In the genomic region with DNA sequence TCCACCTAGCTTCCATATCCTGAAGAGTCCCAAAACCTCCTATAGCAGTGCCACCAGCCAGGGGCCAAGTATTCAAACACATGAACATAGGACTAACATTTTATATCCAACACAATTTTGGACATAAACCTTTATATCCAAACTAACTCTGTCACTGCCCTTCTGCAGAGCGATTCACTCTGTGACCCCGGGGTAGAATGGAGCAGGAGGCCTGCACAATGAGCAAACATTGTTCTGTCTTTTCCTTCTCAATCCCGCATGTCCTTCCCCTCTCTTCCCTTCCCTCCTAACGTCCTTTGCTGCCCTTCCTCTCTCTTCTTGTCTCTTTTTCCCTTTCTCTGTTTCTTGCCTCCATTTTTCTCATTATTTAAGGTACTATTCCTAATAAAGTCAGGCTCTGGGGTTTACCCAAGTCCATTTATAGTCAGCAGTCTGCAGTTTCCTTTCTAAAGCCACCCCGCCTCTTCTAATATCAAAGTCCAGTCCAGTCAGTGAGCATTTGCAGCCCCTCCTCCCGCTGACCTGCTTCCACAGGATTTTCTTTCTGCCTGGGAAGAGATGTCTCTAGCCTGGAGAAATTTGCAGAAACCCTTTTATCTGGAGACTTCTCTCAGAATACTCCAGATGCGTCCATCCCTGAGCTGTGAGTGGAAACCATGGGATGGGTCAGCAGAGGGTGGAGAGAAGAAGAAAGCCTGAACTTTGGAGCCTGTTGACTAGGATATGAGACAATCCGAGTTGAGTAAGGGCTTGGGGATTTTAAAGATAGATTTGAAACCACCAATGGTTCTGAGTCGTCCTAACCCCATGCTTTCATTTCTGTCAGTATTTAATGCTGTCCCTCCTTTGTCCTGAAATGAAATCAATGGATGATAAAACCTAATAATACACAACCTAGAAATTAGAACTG, we compare ENCODE assay signal across 19 mouse cellular contexts. TPM values are rescaled to one million over a fixed set of nuclear protein-coding genes. Genes with fewer than 3 reads are reported as not detected.
DNase-seq lines count a peak whose midpoint lies in the region; ATAC-seq and TF ChIP-seq lines count a peak whose summit lies in the region.
"Had no signal": no experiment of that assay in that cellular context is flagged by ENCODE, and none has a peak within 500 bp of the region (broad histone marks: within the 10 kb centered on the region; RNA-seq: fewer than 3 reads in every experiment).

TSS of gene Agxt2 (plus strand) at position 494 of the 910 bp plus-strand sequence.

- ATAC-seq in intestine, postnatal 0 days = peak; percentile 79
- ATAC-seq in kidney, embryonic 15.5 days (replicated peaks; ENCODE audit: low FRiP score) = no peak
- ATAC-seq in stomach, embryonic 14.5 days (ENCODE audit: insufficient number of reproducible peaks, insufficient read depth, low FRiP score, low read depth) = peak; percentile 67; the same call in 1 of the 2 replicates
- no peak for ATAC-seq in forebrain, embryonic 16.5 days
- ATAC-seq: midbrain, embryonic 13.5 days had no signal

- no peak within 1 kb of the TSS for H3K9ac ChIP-seq in intestine, postnatal 0 days (ENCODE audit: low read depth, low read length)
- no peak within 1 kb of the TSS for H3K9ac ChIP-seq in kidney, embryonic 15.5 days
- no peak within 1 kb of the TSS for H3K9ac ChIP-seq in stomach, embryonic 14.5 days (replicated peaks; ENCODE audit: low read depth, low read length)
- H3K9ac ChIP-seq in forebrain, embryonic 16.5 days (replicated peaks; ENCODE audit: low read depth, low read length) = no peak within 1 kb of the TSS
- H3K9ac ChIP-seq: embryonic facial prominence, embryonic 15.5 days; forebrain, embryonic 12.5 days; heart, embryonic 15.5 days; hindbrain, embryonic 14.5 days; midbrain, embryonic 13.5 days had no signal

- WGBS in intestine, postnatal 0 days = 45% methylated on average over 9 of the region's 9 CpGs
- WGBS in kidney, embryonic 15.5 days = 79% methylated on average over 9 of the region's 9 CpGs
- 77% methylated on average over 9 of the region's 9 CpGs for WGBS in stomach, embryonic 14.5 days
- WGBS in hindbrain, embryonic 10.5 days = 80% methylated on average over 9 of the region's 9 CpGs
- 81% methylated on average over 9 of the region's 9 CpGs for WGBS in forebrain, embryonic 16.5 days
- WGBS in lung, adult 2 months = 75% methylated on average over 9 of the region's 9 CpGs

- H3K4me1 ChIP-seq in intestine, postnatal 0 days (replicated peaks; ENCODE audit: control insufficient read depth, insufficient read depth, low read length) = no peaks in the 10 kb centered on the region
- no peaks in the 10 kb centered on the region for H3K4me1 ChIP-seq in kidney, embryonic 15.5 days
- no peaks in the 10 kb centered on the region for H3K4me1 ChIP-seq in stomach, embryonic 14.5 days (ENCODE audit: control insufficient read depth, insufficient read depth, low read length)
- no peaks in the 10 kb centered on the region for H3K4me1 ChIP-seq in hindbrain, embryonic 10.5 days (replicated peaks)
- H3K4me1 ChIP-seq in forebrain, embryonic 16.5 days (replicated peaks; ENCODE audit: control insufficient read depth, insufficient read depth, low read length) = no peaks in the 10 kb centered on the region
- H3K4me1 ChIP-seq in lung, adult 2 months (ENCODE audit: control insufficient read depth, insufficient read depth, low read length) = no peaks in the 10 kb centered on the region
- H3K4me1 ChIP-seq: embryonic facial prominence, embryonic 15.5 days; forebrain, embryonic 12.5 days; heart, embryonic 15.5 days; midbrain, embryonic 13.5 days had no signal

- H3K4me3 ChIP-seq in intestine, postnatal 0 days (ENCODE audit: low read depth, low read length) = no peak within 1 kb of the TSS
- no peak within 1 kb of the TSS for H3K4me3 ChIP-seq in kidney, embryonic 15.5 days (replicated peaks)
- no peak within 1 kb of the TSS for H3K4me3 ChIP-seq in stomach, embryonic 14.5 days (ENCODE audit: low read depth, low read length)
- no peak within 1 kb of the TSS for H3K4me3 ChIP-seq in hindbrain, embryonic 10.5 days
- H3K4me3 ChIP-seq in forebrain, embryonic 16.5 days (replicated peaks; ENCODE audit: low read length) = no peak within 1 kb of the TSS
- H3K4me3 ChIP-seq in lung, adult 2 months (replicated peaks; ENCODE audit: extremely low read depth, low read depth, low read length) = no peak within 1 kb of the TSS
- H3K4me3 ChIP-seq: embryonic facial prominence, embryonic 15.5 days; forebrain, embryonic 12.5 days; heart, embryonic 15.5 days; left cerebral cortex, adult 2 months; midbrain, embryonic 13.5 days had no signal

- H3K9me3 ChIP-seq in intestine, postnatal 0 days (ENCODE audit: control insufficient read depth) = no peaks in the 10 kb centered on the region
- H3K9me3 ChIP-seq in kidney, embryonic 15.5 days (replicated peaks) = no peaks in the 10 kb centered on the region
- H3K9me3 ChIP-seq in stomach, embryonic 14.5 days (ENCODE audit: control insufficient read depth, low read depth, low read length) = no peaks in the 10 kb centered on the region
- no peaks in the 10 kb centered on the region for H3K9me3 ChIP-seq in hindbrain, embryonic 10.5 days
- H3K9me3 ChIP-seq in forebrain, embryonic 16.5 days (ENCODE audit: control insufficient read depth, low read length) = no peaks in the 10 kb centered on the region
- H3K9me3 ChIP-seq: embryonic facial prominence, embryonic 15.5 days; forebrain, embryonic 12.5 days; heart, embryonic 15.5 days; midbrain, embryonic 13.5 days had no signal

- H3K4me2 ChIP-seq in intestine, postnatal 0 days (replicated peaks; ENCODE audit: low read depth) = peak within 1 kb of the TSS; percentile 43
- no peak within 1 kb of the TSS for H3K4me2 ChIP-seq in kidney, embryonic 15.5 days
- no peak within 1 kb of the TSS for H3K4me2 ChIP-seq in stomach, embryonic 14.5 days (replicated peaks; ENCODE audit: low read depth, low read length)
- H3K4me2 ChIP-seq in forebrain, embryonic 16.5 days (ENCODE audit: low read length) = no peak within 1 kb of the TSS
- H3K4me2 ChIP-seq: embryonic facial prominence, embryonic 15.5 days; forebrain, embryonic 12.5 days; heart, embryonic 15.5 days; hindbrain, embryonic 14.5 days; midbrain, embryonic 13.5 days had no signal

- H3K27ac ChIP-seq in intestine, postnatal 0 days (ENCODE audit: low read depth, low read length) = 0 out of 2 replicates have a peak within 1 kb of the TSS, but pooled peaks have one; percentile 15
- H3K27ac ChIP-seq in kidney, embryonic 15.5 days = peak within 1 kb of the TSS; percentile 15; the same call in 1 of the 2 replicates
- H3K27ac ChIP-seq in stomach, embryonic 14.5 days (ENCODE audit: low read length) = no peak within 1 kb of the TSS
- no peak within 1 kb of the TSS for H3K27ac ChIP-seq in hindbrain, embryonic 10.5 days
- no peak within 1 kb of the TSS for H3K27ac ChIP-seq in forebrain, embryonic 16.5 days (ENCODE audit: low read length)
- H3K27ac ChIP-seq: embryonic facial prominence, embryonic 15.5 days; forebrain, embryonic 12.5 days; heart, embryonic 15.5 days; hindbrain, embryonic 14.5 days; left cerebral cortex, adult 2 months; midbrain, embryonic 13.5 days had no signal

- no peaks in the 10 kb centered on the region for H3K36me3 ChIP-seq in intestine, postnatal 0 days (ENCODE audit: control insufficient read depth, insufficient read depth)
- no peaks in the 10 kb centered on the region for H3K36me3 ChIP-seq in kidney, embryonic 15.5 days
- H3K36me3 ChIP-seq in stomach, embryonic 14.5 days (ENCODE audit: control insufficient read depth, insufficient read depth, low read length) = no peaks in the 10 kb centered on the region
- H3K36me3 ChIP-seq in hindbrain, embryonic 10.5 days = no peaks in the 10 kb centered on the region
- H3K36me3 ChIP-seq in forebrain, embryonic 16.5 days (ENCODE audit: control insufficient read depth, insufficient read depth) = no peaks in the 10 kb centered on the region
- H3K36me3 ChIP-seq: embryonic facial prominence, embryonic 15.5 days; forebrain, embryonic 12.5 days; heart, embryonic 15.5 days; midbrain, embryonic 13.5 days had no signal

- no peaks in the 10 kb centered on the region for H3K27me3 ChIP-seq in intestine, postnatal 0 days (replicated peaks; ENCODE audit: control insufficient read depth, insufficient read depth, low read length)
- H3K27me3 ChIP-seq in kidney, embryonic 15.5 days = no peaks in the 10 kb centered on the region
- no peaks in the 10 kb centered on the region for H3K27me3 ChIP-seq in stomach, embryonic 14.5 days (ENCODE audit: control insufficient read depth, insufficient read depth, low read length)
- no peaks in the 10 kb centered on the region for H3K27me3 ChIP-seq in hindbrain, embryonic 10.5 days (ENCODE audit: insufficient read depth, poor library complexity, severe bottlenecking)
- no peaks in the 10 kb centered on the region for H3K27me3 ChIP-seq in forebrain, embryonic 16.5 days (replicated peaks; ENCODE audit: control insufficient read depth, insufficient read depth, low read length)
- H3K27me3 ChIP-seq: embryonic facial prominence, embryonic 15.5 days; forebrain, embryonic 12.5 days; heart, embryonic 15.5 days; midbrain, embryonic 13.5 days had no signal

- no peak for TF ChIP-seq POLR2A in lung, adult 2 months (IDR thresholded peaks at IDR 0.05; ENCODE audit: borderline replicate concordance, extremely low read depth, low read depth, low read length)

- TF ChIP-seq CTCF in intestine, postnatal 0 days (IDR thresholded peaks at IDR 0.05; ENCODE audit: low read depth) = no peak
- TF ChIP-seq CTCF in lung, adult 2 months (IDR thresholded peaks at IDR 0.05; ENCODE audit: insufficient read depth, low read length) = no peak

- DNase-seq in liver = peak; percentile 16
- no peak for DNase-seq in hindbrain, embryonic 10.5 days (ENCODE audit: low spot score)
- no peak for DNase-seq in lung, adult 2 months
- DNase-seq: adrenal gland, adult 8-10 months; cerebellum, adult 9-10 months; lung, postnatal 36 days; right cerebral cortex, postnatal 14 days had no signal

RNA-seq across cellular contexts. Expression of gene Agxt2, which starts in this region (rescaled TPM):
- polyA plus RNA-seq in intestine, postnatal 0 days (2015; fragmentation: Nextera tagmentation; extraction: Ambion mirVana) = 1.1 and 1.3 TPM in 2 replicates
- polyA plus RNA-seq in kidney, embryonic 15.5 days (2015; fragmentation: Nextera tagmentation; extraction: Ambion mirVana) = 2.2 and 2.5 TPM in 2 replicates
- not detected in 2 replicates for polyA plus RNA-seq in stomach, embryonic 14.5 days (2014; fragmentation: Nextera tagmentation; extraction: Ambion mirVana)
- not detected in 2 replicates for polyA plus RNA-seq in hindbrain, embryonic 10.5 days (2016; fragmentation: Nextera tagmentation; extraction: Ambion mirVana)
- polyA plus RNA-seq in forebrain, embryonic 16.5 days (2015; fragmentation: Nextera tagmentation; extraction: Ambion mirVana) = not detected in 2 replicates
- polyA plus RNA-seq in lung, adult 2 months (2012; rRNA removed) = not detected in 2 replicates
- polyA plus RNA-seq: embryonic facial prominence, embryonic 15.5 days; forebrain, embryonic 12.5 days; heart, embryonic 15.5 days; hindbrain, embryonic 14.5 days; limb, embryonic 14.5 days; midbrain, embryonic 13.5 days; urinary bladder, adult 2 months had no signal

Comparison
In these comparisons a context has a peak if more than half of its experiments do, and no peak if none do; other contexts are left out.
1. Peak in ATAC-seq in stomach, embryonic 14.5 days; RNA of the gene not detected or under 1 TPM.
2. H3K27ac ChIP-seq: peak in intestine, postnatal 0 days (single experiment) and kidney, embryonic 15.5 days (single experiment); none in stomach, embryonic 14.5 days (single experiment), hindbrain, embryonic 10.5 days (single experiment) and forebrain, embryonic 16.5 days (single experiment).